In the genomic region with DNA sequence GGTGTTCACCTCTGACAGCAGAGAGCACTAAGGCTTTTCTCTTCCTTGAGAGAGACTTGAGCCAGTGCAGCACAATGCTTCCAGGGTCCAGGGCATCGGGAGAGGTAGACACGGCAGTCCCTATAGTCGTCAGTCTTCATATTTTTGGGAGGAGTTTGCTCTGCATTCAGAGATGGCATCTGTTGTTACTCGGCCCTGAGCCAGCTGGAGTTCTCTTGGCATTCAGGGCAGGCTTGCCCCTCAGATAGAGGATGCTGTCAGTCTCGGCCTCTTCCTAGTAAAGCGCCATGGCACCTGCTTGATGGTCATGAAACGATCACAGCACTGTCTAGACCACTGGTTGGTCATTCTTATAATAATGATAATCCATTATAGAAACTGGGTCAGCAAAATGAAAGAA, we compare ENCODE assay signal across 22 mouse cellular contexts.
DNase-seq lines count a peak whose midpoint lies in the region; ATAC-seq lines count a peak whose summit lies in the region.
"Had no signal": no experiment of that assay in that cellular context is flagged by ENCODE, and none has a peak within 500 bp of the region (broad histone marks: within the 10 kb centered on the region; RNA-seq: fewer than 3 reads in every experiment).

No protein-coding gene starts in this region.

- no peak overlapping the region for H3K4me2 ChIP-seq in hindbrain, embryonic 13.5 days
- H3K4me2 ChIP-seq in hindbrain, embryonic 16.5 days (ENCODE audit: low read length) = no peak overlapping the region
- H3K4me2 ChIP-seq in liver, embryonic 11.5 days = no peak overlapping the region
- H3K4me2 ChIP-seq: heart, embryonic 15.5 days; limb, embryonic 15.5 days; liver, embryonic 15.5 days; lung, embryonic 15.5 days had no signal

- 0 out of 2 replicates have a peak overlapping the region, but pooled peaks have one; percentile 8 for H3K27ac ChIP-seq in hindbrain, embryonic 13.5 days
- H3K27ac ChIP-seq in hindbrain, embryonic 16.5 days (ENCODE audit: low read depth, low read length) = no peak overlapping the region
- no peak overlapping the region for H3K27ac ChIP-seq in liver, embryonic 11.5 days (ENCODE audit: low read depth, low read length)
- H3K27ac ChIP-seq: embryonic facial prominence, embryonic 10.5 days; gastrocnemius, adult 2 months; heart, embryonic 15.5 days; limb, embryonic 15.5 days; liver, embryonic 15.5 days; lung, embryonic 15.5 days; macrophage had no signal

- H3K9me3 ChIP-seq in hindbrain, embryonic 13.5 days = no peaks in the 10 kb centered on the region
- H3K9me3 ChIP-seq in hindbrain, embryonic 16.5 days (ENCODE audit: control insufficient read depth, low read length) = no peaks in the 10 kb centered on the region
- H3K9me3 ChIP-seq in liver, embryonic 11.5 days (ENCODE audit: control insufficient read depth, low read length) = no peaks in the 10 kb centered on the region
- H3K9me3 ChIP-seq: embryonic facial prominence, embryonic 10.5 days; heart, embryonic 15.5 days; limb, embryonic 15.5 days; liver, embryonic 15.5 days; lung, embryonic 15.5 days had no signal

- no peak overlapping the region for H3K9ac ChIP-seq in hindbrain, embryonic 13.5 days
- no peak overlapping the region for H3K9ac ChIP-seq in hindbrain, embryonic 16.5 days (ENCODE audit: low read depth, low read length)
- H3K9ac ChIP-seq in liver, embryonic 11.5 days (ENCODE audit: low read depth, low read length) = no peak overlapping the region
- H3K9ac ChIP-seq: heart, embryonic 15.5 days; limb, embryonic 15.5 days; liver, embryonic 15.5 days; lung, embryonic 15.5 days had no signal

- H3K4me3 ChIP-seq in hindbrain, embryonic 13.5 days = no peak overlapping the region
- no peak overlapping the region for H3K4me3 ChIP-seq in hindbrain, embryonic 16.5 days (ENCODE audit: low read length)
- no peak overlapping the region for H3K4me3 ChIP-seq in liver, embryonic 11.5 days (ENCODE audit: low read depth, low read length)
- H3K4me3 ChIP-seq: embryonic facial prominence, embryonic 10.5 days; gastrocnemius, adult 2 months; heart, embryonic 15.5 days; limb, embryonic 15.5 days; liver, embryonic 15.5 days; lung, embryonic 15.5 days had no signal

- ATAC-seq in hindbrain, embryonic 13.5 days (ENCODE audit: low FRiP score) = no peak
- no peak for ATAC-seq in hindbrain, embryonic 16.5 days
- ATAC-seq in liver, embryonic 11.5 days (replicated peaks; ENCODE audit: low FRiP score) = no peak
- ATAC-seq: inflammation-experienced regulatory T-cells, adult 6 months; midbrain, embryonic 16.5 days had no signal

- 81% methylated on average over 7 of the region's 7 CpGs for WGBS in hindbrain, embryonic 13.5 days
- whole genome bisulfite sequencing in hindbrain, embryonic 16.5 days = 53% methylated on average over 7 of the region's 7 CpGs
- WGBS in liver, embryonic 11.5 days = 89% methylated on average over 7 of the region's 7 CpGs

- peaks cover 11% of the 10 kb centered on the region for H3K4me1 ChIP-seq in hindbrain, embryonic 13.5 days (replicated peaks)
- H3K4me1 ChIP-seq in hindbrain, embryonic 16.5 days (ENCODE audit: control insufficient read depth, insufficient read depth, low read depth, low read length) = no peaks in the 10 kb centered on the region
- no peaks in the 10 kb centered on the region for H3K4me1 ChIP-seq in liver, embryonic 11.5 days (replicated peaks; ENCODE audit: control insufficient read depth, insufficient read depth, low read length)
- H3K4me1 ChIP-seq: embryonic facial prominence, embryonic 10.5 days; heart, embryonic 15.5 days; limb, embryonic 15.5 days; liver, embryonic 15.5 days; lung, embryonic 15.5 days had no signal

- intact Hi-C loops in heart, postnatal 36 days (cut with DNase I) = no loop called here

- peak; percentile 36 for DNase-seq in right cerebral cortex, postnatal 4 days
- DNase-seq in right cerebral cortex, postnatal 10 days (ENCODE audit: low spot score in 2 of 2) = no peak
- DNase-seq in cerebellum, adult 9-11 months = peak; percentile 62
- no peak for DNase-seq in heart, postnatal 36 days
- no peak for DNase-seq in liver, embryonic 11.5 days (ENCODE audit: low spot score)
- no peak for DNase-seq in kidney, postnatal 36 days
- DNase-seq: adrenal gland, postnatal 36 days; gastrocnemius, adult 2 months; heart, postnatal 4 days; kidney, postnatal 25 days; thymus, adult 18-20 months; thymus, postnatal 4 days had no signal

- H3K36me3 ChIP-seq in hindbrain, embryonic 13.5 days = peaks cover 46% of the 10 kb centered on the region
- peaks cover 6% of the 10 kb centered on the region for H3K36me3 ChIP-seq in hindbrain, embryonic 16.5 days (ENCODE audit: control insufficient read depth, insufficient read depth, low read length)
- peaks cover 18% of the 10 kb centered on the region; the same call in 1 of the 2 replicates for H3K36me3 ChIP-seq in liver, embryonic 11.5 days (ENCODE audit: control insufficient read depth, insufficient read depth, low read length)

- no peaks in the 10 kb centered on the region for H3K27me3 ChIP-seq in hindbrain, embryonic 13.5 days
- H3K27me3 ChIP-seq in hindbrain, embryonic 16.5 days (replicated peaks; ENCODE audit: control insufficient read depth, insufficient read depth, low read length) = no peaks in the 10 kb centered on the region
- H3K27me3 ChIP-seq in liver, embryonic 11.5 days (replicated peaks; ENCODE audit: control insufficient read depth, insufficient read depth, low read length) = no peaks in the 10 kb centered on the region
- H3K27me3 ChIP-seq: heart, embryonic 15.5 days; limb, embryonic 15.5 days; liver, embryonic 15.5 days; lung, embryonic 15.5 days had no signal

Comparison
In these comparisons a context has a peak if more than half of its experiments do, and no peak if none do; other contexts are left out.
1. DNase-seq: peak in right cerebral cortex, postnatal 4 days (single experiment) and cerebellum, adult 9-11 months (single experiment); none in right cerebral cortex, postnatal 10 days (0 of 2), heart, postnatal 36 days (0 of 2), liver, embryonic 11.5 days (single experiment) and kidney, postnatal 36 days (0 of 2).